23 mouse cellular contexts compared by ENCODE assay signal in genomic region chr12:54314153-54314552, GRCm38 (mm10).
A peak's percentile ranks its signal among the peaks of the same experiment; 100 is the strongest.
DNase-seq lines count a peak whose midpoint lies in the region; ATAC-seq and TF ChIP-seq lines count a peak whose summit lies in the region.
"Had no signal": no experiment of that assay in that cellular context is flagged by ENCODE, and none has a peak within 500 bp of the region (broad histone marks: within the 10 kb centered on the region; RNA-seq: fewer than 3 reads in every experiment).

No protein-coding gene starts in this region.

- ATAC-seq in heart, postnatal 0 days (ENCODE audit: insufficient read depth, low read depth): no peak

- H3K4me2 ChIP-seq in heart, postnatal 0 days (ENCODE audit: low read depth, low read length): no peak overlapping the region
- H3K4me2 ChIP-seq in myocyte (ENCODE audit: low read depth): peak overlapping the region; percentile 86

- H3K27me3 ChIP-seq in heart, postnatal 0 days (ENCODE audit: control insufficient read depth, insufficient read depth, low read length): no peaks in the 10 kb centered on the region
- H3K27me3 ChIP-seq in ES-Bruce4 (ENCODE audit: control insufficient read depth, insufficient read depth, low read length, poor library complexity, severe bottlenecking): no peaks in the 10 kb centered on the region
- no peaks in the 10 kb centered on the region for H3K27me3 ChIP-seq in myocyte (ENCODE audit: control insufficient read depth, insufficient read depth, insufficient read length)

- no peaks in the 10 kb centered on the region for H3K36me3 ChIP-seq in heart, postnatal 0 days (replicated peaks; ENCODE audit: control insufficient read depth, insufficient read depth, low read length)
- H3K36me3 ChIP-seq in ES-Bruce4 (ENCODE audit: control insufficient read depth, insufficient read depth, low read length, poor library complexity, severe bottlenecking) (no peaks in the 10 kb centered on the region), myocyte (ENCODE audit: control insufficient read depth, insufficient read depth) (no peaks in the 10 kb centered on the region)
- H3K36me3 ChIP-seq: embryonic facial prominence, embryonic 13.5 days; hindbrain, embryonic 15.5 days; kidney, embryonic 15.5 days; limb, embryonic 15.5 days had no signal

- TF ChIP-seq CTCF in heart, postnatal 0 days (IDR thresholded peaks at IDR 0.05; ENCODE audit: low read depth): no peak
- no peak for TF ChIP-seq CTCF in ES-Bruce4 (IDR thresholded peaks at IDR 0.05; ENCODE audit: low read depth, low read length)
- no peak for TF ChIP-seq CTCF in gastrocnemius, adult 2 months (IDR thresholded peaks at IDR 0.05)

- no peaks in the 10 kb centered on the region for H3K9me3 ChIP-seq in heart, postnatal 0 days (replicated peaks; ENCODE audit: control insufficient read depth, low read length)
- no peaks in the 10 kb centered on the region for H3K9me3 ChIP-seq in ES-Bruce4 (replicated peaks; ENCODE audit: control insufficient read depth, insufficient read depth, low read length, poor library complexity, severe bottlenecking)
- H3K9me3 ChIP-seq: embryonic facial prominence, embryonic 13.5 days; forebrain, embryonic 13.5 days; hindbrain, embryonic 15.5 days; kidney, embryonic 15.5 days; limb, embryonic 15.5 days had no signal

- peaks cover 20% of the 10 kb centered on the region for H3K4me1 ChIP-seq in heart, postnatal 0 days (ENCODE audit: control insufficient read depth, insufficient read depth)
- peaks cover 7% of the 10 kb centered on the region for H3K4me1 ChIP-seq in ES-Bruce4 (ENCODE audit: control insufficient read depth, insufficient read depth, low read length)

- 85% methylated on average over 2 of the region's 2 CpGs for WGBS in heart, postnatal 0 days

- intact Hi-C loops in heart, postnatal 36 days (cut with DNase I): loop anchor here (5.0 kb wide), 2 partner anchors 112 to 173 kb away; partner anchors contain the start of gene Egln3
- intact Hi-C loops in gastrocnemius, adult 2 months (cut with DNase I): no loop called here

- H3K79me2 ChIP-seq in myocyte (ENCODE audit: control insufficient read depth, insufficient read depth): no peaks in the 10 kb centered on the region

- TF ChIP-seq POLR2A in ES-Bruce4 (IDR thresholded peaks at IDR 0.05; ENCODE audit: insufficient read depth, low read length) (no peak), myocyte (IDR thresholded peaks at IDR 0.05; ENCODE audit: insufficient read length, low read depth) (no peak)

- H3K27ac ChIP-seq in heart, postnatal 0 days (ENCODE audit: low read depth): peak overlapping the region; percentile 41
- peak overlapping the region; percentile 72 for H3K27ac ChIP-seq in ES-Bruce4 (ENCODE audit: insufficient read depth, low read length)
- no peak overlapping the region for H3K27ac ChIP-seq in gastrocnemius, adult 2 months
- H3K27ac ChIP-seq: embryonic facial prominence, embryonic 13.5 days; forebrain, embryonic 13.5 days; hindbrain, embryonic 15.5 days; limb, embryonic 15.5 days; liver, embryonic 14.5 days had no signal

- TF ChIP-seq EP300 in heart, postnatal 0 days (IDR thresholded peaks at IDR 0.05; ENCODE audit: low read depth): no peak
- TF ChIP-seq EP300 in ES-Bruce4 (IDR thresholded peaks at IDR 0.05; ENCODE audit: insufficient read depth, low read depth, low read length): no peak

- H3K4me3 ChIP-seq in heart, postnatal 0 days (ENCODE audit: low read depth, low read length): no peak overlapping the region
- H3K4me3 ChIP-seq in ES-Bruce4 (ENCODE audit: low read depth, low read length) (peak overlapping the region; percentile 36), myocyte (no peak overlapping the region)
- no peak overlapping the region for H3K4me3 ChIP-seq in gastrocnemius, adult 2 months
- H3K4me3 ChIP-seq: erythroblast, embryonic 14.5 days had no signal

- H3K9ac ChIP-seq in heart, postnatal 0 days (replicated peaks; ENCODE audit: low read depth, low read length): no peak overlapping the region
- H3K9ac ChIP-seq in ES-Bruce4 (ENCODE audit: low read depth, poor library complexity, severe bottlenecking): no peak overlapping the region
- H3K9ac ChIP-seq: embryonic facial prominence, embryonic 13.5 days; kidney, embryonic 15.5 days; limb, embryonic 15.5 days; liver, embryonic 14.5 days; lung, embryonic 14.5 days had no signal

- H3ac ChIP-seq in myocyte (ENCODE audit: control insufficient read depth, insufficient read length): no peak overlapping the region

- DNase-seq in heart, postnatal 0 days (ENCODE audit: low spot score): no peak
- DNase-seq in heart, postnatal 36 days: no peak
- peak; percentile 59 for DNase-seq in A20 (ENCODE audit: low read depth, low spot score)
- DNase-seq in gastrocnemius, adult 18-20 months (ENCODE audit: low spot score): no peak
- no peak for DNase-seq in gastrocnemius, adult 2 months
- DNase-seq: adrenal gland, postnatal 25 days; cerebellum, adult 8-10 months; cerebellum, postnatal 36 days; gastrocnemius, postnatal 14 days; kidney, adult 11 months; kidney, postnatal 36 days; lung, postnatal 36 days; right cerebral cortex, postnatal 25 days had no signal

TF ChIP-seq in myocyte, 11 proteins besides CTCF, POLR2A, EP300 and RAD21:
- TF ChIP-seq REST (IDR thresholded peaks at IDR 0.05; ENCODE audit: insufficient read depth, insufficient read length): no peak
- TF ChIP-seq CEBPB (IDR thresholded peaks at IDR 0.05; ENCODE audit: insufficient read depth, poor library complexity, severe bottlenecking): no peak
- TF ChIP-seq TCF3 (IDR thresholded peaks at IDR 0.05; ENCODE audit: insufficient read length, low read depth): no peak
- no peak for TF ChIP-seq USF1 (IDR thresholded peaks at IDR 0.05; ENCODE audit: low read depth)
- TF ChIP-seq MAX (IDR thresholded peaks at IDR 0.05; ENCODE audit: low read depth): no peak
TF ChIP-seq in myocyte: peak in this region for 0.
